Mouse (Mus musculus) G1E (cell line): Measurements from ENCODE around the gene Tmtc2.

ENCODE experiments used
- CTCF ChIP-seq: IDR thresholded peaks from 2 replicates; pipeline ENCODE4 v1.5.1; 2012; ENCODE audit warnings: low read depth, low read length, inconsistent platforms, mixed read lengths
- GATA1 ChIP-seq: IDR thresholded peaks from 2 replicates; pipeline ENCODE4 v1.6.1; 2012; ENCODE audit warnings: borderline replicate concordance, low read length, inconsistent platforms, mixed read lengths
- TAL1 ChIP-seq: conservative IDR thresholded peaks from 2 replicates; pipeline ENCODE4 v1.6.1; 2012; ENCODE audit warnings: low read depth, low read length, inconsistent platforms, mixed read lengths

GRCm38 (mm10) chr10:105477623-105478238, 96.5 kb downstream of the Tmtc2 start:
- no peak for TF ChIP-seq CTCF
- TF ChIP-seq TAL1: no peak
- no peak for TF ChIP-seq GATA1
